Mouse (Mus musculus) activated CD4-positive, CD25-positive, alpha-beta regulatory T cell (primary cell): Measurements from ENCODE around the gene Hrh3. TPM values are rescaled to one million over a fixed set of nuclear protein-coding genes. Genes with fewer than 3 reads are reported as not detected.

Experiments
- polyA plus RNA-seq, 2 experiments: library from polyadenylated mRNA; unstranded; fragments of 100-300 nt; shearing (Covaris generic); gene quantifications; one replicate each; pipeline ENCODE4 v1.2.1; 2017

The Hrh3 gene
- polyA plus RNA-seq: not detected

DNA sequence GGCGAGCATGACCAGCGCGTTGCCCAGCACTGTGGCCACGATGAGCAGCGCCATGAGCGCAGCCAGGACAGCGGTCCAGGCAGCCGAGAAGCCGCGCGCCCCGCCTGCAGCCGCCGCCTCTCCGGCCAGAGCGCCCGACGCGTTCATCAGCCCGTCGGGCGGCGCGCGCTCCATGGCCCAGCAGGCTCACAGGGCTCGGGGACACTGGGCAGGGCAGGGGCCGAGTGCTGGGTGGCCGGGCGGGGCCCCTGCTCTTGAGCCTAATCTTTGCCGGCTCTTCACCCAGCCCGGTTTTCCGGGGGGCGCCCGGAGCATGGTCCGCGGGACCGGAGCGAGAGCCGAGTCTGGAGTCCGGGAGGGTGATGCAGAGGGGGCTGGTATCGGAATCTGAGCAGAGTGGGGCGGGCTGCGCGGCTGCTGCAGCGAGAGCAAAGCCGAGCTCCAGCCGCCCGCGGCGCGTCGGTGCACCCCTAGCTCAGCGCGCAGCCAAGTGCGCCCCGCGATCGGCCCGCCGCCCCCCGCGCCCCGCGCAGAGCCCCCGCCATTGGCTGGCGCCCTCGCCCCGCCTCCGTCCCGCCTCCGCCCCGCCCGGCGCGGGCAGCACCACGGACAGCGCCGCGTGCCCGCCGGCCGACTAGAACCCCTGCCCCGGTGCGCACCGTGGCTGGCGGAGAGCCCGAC lies at the start of gene Hrh3:
Gene Hrh3, minus strand, starts transcription at position 511 of the 681 bp plus-strand sequence.

DNA sequence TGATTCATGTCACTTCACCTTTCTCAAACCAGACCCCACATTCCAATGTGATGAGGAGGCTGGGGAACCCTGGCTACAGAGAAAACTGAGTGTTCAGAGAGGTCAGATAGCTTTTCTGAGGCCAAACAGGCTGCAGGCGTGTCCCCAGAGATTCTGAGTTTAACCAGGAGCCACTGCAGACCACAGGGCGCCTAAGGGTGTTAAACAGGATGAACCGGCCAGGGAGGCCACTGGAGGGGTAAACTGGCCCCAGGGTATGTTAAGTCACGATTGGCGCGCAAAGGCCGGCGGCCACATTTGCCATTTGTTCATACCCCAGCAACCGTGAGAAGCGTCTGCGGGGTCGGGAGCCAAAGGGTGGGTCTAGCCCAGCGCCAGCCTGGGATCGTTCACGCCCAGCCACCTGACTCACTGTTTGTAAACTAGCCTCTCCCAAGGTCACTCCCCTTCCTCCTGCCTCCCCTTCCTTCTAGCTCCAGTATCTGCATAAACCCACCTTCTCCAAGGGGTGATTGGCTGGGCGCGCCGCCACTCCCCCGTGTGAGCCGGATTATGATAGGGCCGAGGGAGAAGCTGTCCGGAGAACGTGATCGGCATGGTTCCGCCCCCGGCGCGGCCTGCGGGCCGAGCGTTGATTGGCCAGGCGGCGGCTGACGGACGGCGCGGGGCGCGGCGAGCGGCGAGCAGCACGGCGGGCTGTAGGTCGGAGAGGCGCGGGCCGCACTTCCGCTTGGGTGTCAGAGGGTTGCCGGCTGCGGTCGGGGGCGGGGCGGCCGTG lies 14.6 kb upstream of the Hrh3 start, which contains the start of gene Osbpl2:
Gene Osbpl2, plus strand, starts transcription at position 646 of the 778 bp plus-strand sequence.

DNA sequence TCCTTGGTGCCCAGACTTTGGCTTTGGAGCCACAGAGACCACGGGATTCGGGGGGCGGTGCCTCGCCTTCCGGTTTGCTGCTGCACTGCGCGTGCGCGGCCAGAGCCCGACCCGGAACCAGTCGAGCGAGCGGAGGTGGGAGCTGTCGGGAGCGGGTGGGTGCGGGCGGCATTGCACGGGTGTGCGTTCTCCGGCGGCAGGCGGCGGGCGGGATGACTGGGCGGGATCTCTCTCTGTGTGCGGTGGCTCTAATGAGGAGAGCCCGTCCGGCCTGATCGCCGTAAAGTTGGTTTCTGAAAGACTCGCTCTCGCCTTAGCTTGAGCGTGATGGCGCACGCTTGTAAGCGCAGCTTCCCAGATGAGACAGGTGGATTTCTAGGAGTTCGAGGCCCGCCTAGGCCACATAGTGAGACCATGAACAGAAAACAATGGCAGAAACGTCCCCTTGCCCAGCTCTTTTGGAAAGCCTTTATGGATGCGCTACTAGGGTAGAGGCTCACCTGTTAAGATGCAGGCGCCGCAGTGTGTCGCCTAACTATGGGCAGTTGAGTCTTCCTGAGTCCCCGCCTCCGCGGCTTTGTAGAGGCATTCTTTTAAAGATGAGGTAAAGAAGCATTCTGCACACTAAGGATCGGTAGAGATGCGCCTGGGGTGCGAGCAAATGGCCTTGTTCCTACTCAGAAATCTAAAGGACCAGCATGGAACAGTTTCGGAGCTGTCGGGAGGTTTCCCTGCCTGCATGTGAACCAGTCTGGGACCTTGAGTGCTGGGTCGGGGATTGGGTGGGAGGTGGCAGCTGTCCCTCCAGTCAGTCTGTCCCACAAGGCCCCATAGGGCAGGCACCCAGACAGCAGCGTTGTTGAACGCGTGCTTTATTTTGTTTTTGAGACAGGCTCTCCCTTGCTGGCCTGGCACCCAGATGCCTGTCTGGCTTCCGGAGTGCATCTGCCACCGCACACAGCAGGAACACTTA lies 33.5 kb downstream of the Hrh3 start, which contains the start of gene Mtg2:
Gene Mtg2, plus strand, starts transcription at position 108 of the 973 bp plus-strand sequence.

Other genes starting within 250 kb of the Hrh3 start
- 10 to 100 TPM; 14.7 to 19.4 TPM for gene Taf4, start 127.8 kb downstream of the Hrh3 start, polyA plus RNA-seq
- 10 to 100 TPM; 16.5 to 18.0 TPM for gene Lsm14b, start 79.5 kb downstream of the Hrh3 start, polyA plus RNA-seq
- gene Psma7, start 62.1 kb downstream of the Hrh3 start, polyA plus RNA-seq: 100 to 1,000 TPM; 464 to 547 TPM
- 1 to 10 TPM; 2.7 to 3.2 TPM for gene Ss18l1, start 62.0 kb downstream of the Hrh3 start, polyA plus RNA-seq
- 10 to 100 TPM; 34.7 to 41.9 TPM for gene Mtg2, start 33.9 kb downstream of the Hrh3 start, polyA plus RNA-seq
- gene Osbpl2, start 14.8 kb upstream of the Hrh3 start, polyA plus RNA-seq: 10 to 100 TPM; 41.8 to 45.5 TPM
- 100 to 1,000 TPM; 142 to 156 TPM for gene Adrm1, start 67.0 kb upstream of the Hrh3 start, polyA plus RNA-seq
- 1 to 10 TPM in 1 of 2 experiments, under 1 TPM in 1; 0.30 to 1.3 TPM for gene Lama5, start 121.4 kb upstream of the Hrh3 start, polyA plus RNA-seq
- 100 to 1,000 TPM; 501 to 767 TPM for gene Rps21, start 152.9 kb upstream of the Hrh3 start, polyA plus RNA-seq
- gene Cables2, start 169.0 kb upstream of the Hrh3 start, polyA plus RNA-seq: 10 to 100 TPM; 36.3 to 43.9 TPM
- under 1 TPM in 1 of 2 experiments, not detected in 1; 0.23 TPM for gene Rbbp8nl, start 185.4 kb upstream of the Hrh3 start, polyA plus RNA-seq
- not detected for gene Gata5, start 230.2 kb upstream of the Hrh3 start, polyA plus RNA-seq